Mouse (Mus musculus): ENCODE data around the gene Gcg.

The Gcg gene

DNA sequence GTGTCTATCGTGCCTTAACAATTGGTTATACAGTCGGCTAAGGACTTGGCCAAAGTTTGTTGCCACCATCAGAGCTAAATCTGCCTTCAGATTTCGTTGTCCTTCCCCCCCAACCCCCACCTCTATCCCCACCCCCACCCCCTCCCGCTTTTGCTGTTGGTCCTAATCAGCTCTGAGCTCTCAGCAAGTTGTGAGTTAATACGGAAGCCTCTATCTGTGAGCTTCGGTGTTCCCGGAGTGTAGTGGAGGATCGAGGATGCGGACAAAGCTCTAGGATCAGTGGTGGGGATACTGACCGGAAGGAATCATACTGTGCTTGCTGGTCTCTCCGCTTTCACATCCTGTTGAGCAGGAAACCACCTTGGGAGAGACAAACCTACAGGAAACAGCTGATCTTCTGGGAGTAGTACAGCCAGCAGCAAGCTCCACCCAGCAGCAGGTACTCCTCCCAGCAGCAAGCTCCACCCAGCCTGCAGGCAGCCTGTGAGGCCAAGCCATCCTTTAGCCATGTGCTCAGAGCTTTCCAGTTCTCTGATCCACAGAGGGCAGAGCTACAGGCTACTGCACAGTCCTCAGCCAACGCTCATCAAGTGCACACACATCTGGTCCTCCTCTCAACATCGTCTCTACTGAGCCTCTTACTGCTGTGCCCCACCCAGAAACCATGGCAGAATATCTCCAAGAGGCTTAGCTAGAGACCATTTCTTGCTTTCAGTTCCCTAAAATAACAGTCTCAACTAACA lies 42.5 kb downstream of the Gcg start:
- Histone ChIP-seq H3K27me3 (ENCODE audit: control insufficient read depth, insufficient read depth, low read length, poor library complexity, severe bottlenecking) (no peaks in the 10 kb centered on the region), H3K36me3 (ENCODE audit: control insufficient read depth, insufficient read depth, low read length, poor library complexity, severe bottlenecking) (no peaks in the 10 kb centered on the region)
- peak; percentile 79 for DNase-seq (ENCODE audit: low read depth, low spot score)

DNA sequence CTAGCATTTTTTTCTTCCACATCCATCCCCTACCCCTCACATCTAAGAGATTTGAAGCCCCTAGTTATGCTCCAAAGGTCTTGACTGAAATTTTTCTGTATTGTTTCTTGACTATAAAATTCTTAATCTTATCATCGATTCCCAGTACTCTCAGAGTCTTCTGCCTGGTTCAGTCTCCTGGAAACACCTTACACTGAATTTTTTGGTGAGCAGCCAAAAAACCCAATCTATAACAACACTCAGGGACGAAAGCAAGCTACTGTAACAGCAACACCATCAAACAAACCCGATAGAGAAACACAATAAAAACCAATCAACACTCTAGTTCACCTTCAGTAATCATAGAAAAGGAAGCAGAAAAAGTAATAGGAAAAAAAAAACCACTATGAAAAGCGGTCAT lies 43.4 kb downstream of the Gcg start:
- Histone ChIP-seq H3K36me3 (ENCODE audit: control insufficient read depth, insufficient read depth, low read length, poor library complexity, severe bottlenecking) (no peaks in the 10 kb centered on the region), H3K27me3 (ENCODE audit: control insufficient read depth, insufficient read depth, low read length, poor library complexity, severe bottlenecking) (no peaks in the 10 kb centered on the region)
- DNase-seq (ENCODE audit: low read depth, low spot score) = no peak

DNA sequence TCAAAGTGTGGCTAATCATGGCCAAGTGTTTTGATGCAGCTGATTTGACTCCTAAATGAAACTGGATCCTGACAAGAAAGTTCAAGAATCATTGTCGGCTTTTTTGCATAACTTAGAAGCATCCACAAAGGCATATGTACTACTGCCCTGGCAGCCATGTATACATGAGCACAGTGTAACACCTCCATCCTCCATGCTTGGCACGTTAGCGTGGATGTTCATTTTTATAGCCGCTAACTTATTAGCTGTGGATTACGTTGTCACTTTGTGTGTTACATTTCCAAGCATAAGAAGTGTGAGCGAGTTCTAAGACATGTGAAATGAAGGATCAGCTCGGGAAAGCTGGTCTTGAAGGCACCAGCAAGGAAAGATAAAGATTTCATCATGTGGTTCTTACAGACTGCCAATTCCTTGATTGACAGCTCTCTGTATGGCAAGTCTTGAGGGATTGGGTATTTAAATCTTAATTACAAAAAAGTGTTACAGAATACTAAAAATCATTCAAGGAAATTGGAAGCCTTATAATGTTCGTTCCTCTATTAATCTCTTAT lies 52.1 kb downstream of the Gcg start:
- no peak for DNase-seq (ENCODE audit: low read depth, low spot score)
- Histone ChIP-seq H3K27me3 (ENCODE audit: control insufficient read depth, insufficient read depth, low read length, poor library complexity, severe bottlenecking) (no peaks in the 10 kb centered on the region), H3K36me3 (ENCODE audit: control insufficient read depth, insufficient read depth, low read length, poor library complexity, severe bottlenecking) (no peaks in the 10 kb centered on the region)

DNA sequence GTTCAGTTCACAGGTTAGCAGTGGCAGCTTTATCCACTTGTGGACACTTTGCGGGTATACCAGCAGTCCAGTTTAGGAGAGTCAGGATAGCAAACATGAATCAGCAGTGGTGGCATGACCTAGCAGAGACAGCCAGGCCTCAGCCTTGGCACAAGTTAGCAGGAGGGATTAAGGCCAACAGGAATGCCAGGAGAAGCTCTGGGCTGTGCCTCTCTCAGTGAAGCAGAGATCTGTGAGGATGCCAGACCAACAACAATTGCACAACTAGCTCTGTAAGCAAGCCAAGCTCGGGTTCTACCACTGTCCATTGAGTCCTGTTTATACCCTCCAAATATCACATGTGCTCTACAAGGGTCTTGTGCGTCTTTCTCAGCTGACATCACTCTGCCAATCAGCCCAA lies 57.5 kb downstream of the Gcg start:
- Histone ChIP-seq H3K27me3 (ENCODE audit: control insufficient read depth, insufficient read depth, low read length, poor library complexity, severe bottlenecking) (no peaks in the 10 kb centered on the region), H3K36me3 (ENCODE audit: control insufficient read depth, insufficient read depth, low read length, poor library complexity, severe bottlenecking) (no peaks in the 10 kb centered on the region)
- no peak for DNase-seq (ENCODE audit: low read depth, low spot score)

Measured in splenic B cell, adult 2 months (primary cell).